ENCODE assay signal across 10 mouse cellular contexts in genomic region chr16:23497440-23497839, GRCm38 (mm10). TPM values are rescaled to one million over a fixed set of nuclear protein-coding genes. Genes with fewer than 3 reads are reported as not detected.
A peak's percentile ranks its signal among the peaks of the same experiment; 100 is the strongest.
DNase-seq lines count a peak whose midpoint lies in the region; ATAC-seq and TF ChIP-seq lines count a peak whose summit lies in the region.
"Had no signal": no experiment of that assay in that cellular context is flagged by ENCODE, and none has a peak within 500 bp of the region (broad histone marks: within the 10 kb centered on the region; RNA-seq: fewer than 3 reads in every experiment).

No protein-coding gene starts in this region.

- WGBS in hindbrain, embryonic 11.5 days = 7% methylated on average over 3 of the region's 3 CpGs
- WGBS in hindbrain, embryonic 16.5 days = 11% methylated on average over 3 of the region's 3 CpGs
- WGBS in heart, embryonic 13.5 days = 9% methylated on average over 3 of the region's 3 CpGs
- WGBS in lung, embryonic 14.5 days = 2% methylated on average over 3 of the region's 3 CpGs

- intact Hi-C loops in left cerebral cortex, postnatal 10 days (cut with DNase I) = no loop called here

- CTCF ChIA-PET in Patski (lab: Charles Lee) = interaction anchor here (1.0 to 6.2 kb wide), 5 partner anchors 16 to 41 kb away, joined by 3 to 34 read pairs (median 3); partner anchors contain the start of gene Rtp4

- H3K27ac ChIP-seq in hindbrain, embryonic 11.5 days (ENCODE audit: low read depth, low read length) = no peak overlapping the region
- no peak overlapping the region for H3K27ac ChIP-seq in hindbrain, embryonic 16.5 days (ENCODE audit: low read depth, low read length)
- H3K27ac ChIP-seq in heart, embryonic 13.5 days (replicated peaks) = peak overlapping the region; percentile 86
- 0 out of 2 replicates have a peak overlapping the region, but pooled peaks have one; percentile 47 for H3K27ac ChIP-seq in lung, embryonic 14.5 days (ENCODE audit: low read depth)
- H3K27ac ChIP-seq: macrophage had no signal

- peaks cover 4% of the 10 kb centered on the region for H3K4me1 ChIP-seq in hindbrain, embryonic 11.5 days (replicated peaks; ENCODE audit: control insufficient read depth, insufficient read depth, low read length)
- H3K4me1 ChIP-seq in hindbrain, embryonic 16.5 days (ENCODE audit: control insufficient read depth, insufficient read depth, low read depth, low read length) = no peaks in the 10 kb centered on the region
- H3K4me1 ChIP-seq in heart, embryonic 13.5 days = peaks cover 62% of the 10 kb centered on the region
- H3K4me1 ChIP-seq in lung, embryonic 14.5 days (ENCODE audit: insufficient read depth) = peaks cover 12% of the 10 kb centered on the region

- H3K9ac ChIP-seq in hindbrain, embryonic 11.5 days (ENCODE audit: low read depth, low read length) = no peak overlapping the region
- no peak overlapping the region for H3K9ac ChIP-seq in hindbrain, embryonic 16.5 days (ENCODE audit: low read depth, low read length)
- no peak overlapping the region for H3K9ac ChIP-seq in heart, embryonic 13.5 days
- no peak overlapping the region for H3K9ac ChIP-seq in lung, embryonic 14.5 days

- no peak overlapping the region for H3K4me2 ChIP-seq in hindbrain, embryonic 11.5 days (replicated peaks; ENCODE audit: low read depth, low read length)
- H3K4me2 ChIP-seq in hindbrain, embryonic 16.5 days (ENCODE audit: low read length) = no peak overlapping the region
- peak overlapping the region; percentile 59; the same call in 1 of the 2 replicates for H3K4me2 ChIP-seq in heart, embryonic 13.5 days
- H3K4me2 ChIP-seq in lung, embryonic 14.5 days = no peak overlapping the region

- H3K9me3 ChIP-seq in hindbrain, embryonic 11.5 days (ENCODE audit: control insufficient read depth, low read length) = no peaks in the 10 kb centered on the region
- no peaks in the 10 kb centered on the region for H3K9me3 ChIP-seq in hindbrain, embryonic 16.5 days (ENCODE audit: control insufficient read depth, low read length)
- H3K9me3 ChIP-seq in heart, embryonic 13.5 days = no peaks in the 10 kb centered on the region
- H3K9me3 ChIP-seq in lung, embryonic 14.5 days (ENCODE audit: low read depth, low read length) = no peaks in the 10 kb centered on the region

- DNase-seq in hindbrain, embryonic 11.5 days (ENCODE audit: low spot score) = peak; percentile 47
- peak; percentile 83 for DNase-seq in Patski (ENCODE audit: low read depth, low spot score)
- peak; percentile 90 for DNase-seq in lung, embryonic 14.5 days
- no peak for DNase-seq in thymus, postnatal 0 days (ENCODE audit: low spot score)
- no peak for DNase-seq in left cerebral cortex, postnatal 10 days (ENCODE audit: extremely low spot score in 1 of 2, low spot score in 2 of 2)
- no peak for DNase-seq in adrenal gland, adult 8-10 months

- in situ Hi-C loops in Patski (cut with MboI; ENCODE audit: low pct_unique_long_range_greater_than_20kb) = no loop called here

- POLR2A ChIA-PET in Patski (lab: Charles Lee) = interaction anchor here (1.4 to 1.6 kb wide), 4 partner anchors 21 to 41 kb away, joined by 3 to 5 read pairs (median 4); partner anchors contain the start of gene Rtp4

- H3K36me3 ChIP-seq in hindbrain, embryonic 11.5 days (ENCODE audit: control insufficient read depth, insufficient read depth, low read length) = no peaks in the 10 kb centered on the region
- H3K36me3 ChIP-seq in hindbrain, embryonic 16.5 days (ENCODE audit: control insufficient read depth, insufficient read depth, low read length) = no peaks in the 10 kb centered on the region
- H3K36me3 ChIP-seq in heart, embryonic 13.5 days = no peaks in the 10 kb centered on the region
- H3K36me3 ChIP-seq in lung, embryonic 14.5 days (ENCODE audit: insufficient read depth) = no peaks in the 10 kb centered on the region

- H3K4me3 ChIP-seq in hindbrain, embryonic 11.5 days (ENCODE audit: low read depth, low read length) = no peak overlapping the region
- H3K4me3 ChIP-seq in hindbrain, embryonic 16.5 days (ENCODE audit: low read length) = no peak overlapping the region
- no peak overlapping the region for H3K4me3 ChIP-seq in heart, embryonic 13.5 days
- H3K4me3 ChIP-seq in lung, embryonic 14.5 days (ENCODE audit: low read depth, low read length) = no peak overlapping the region

- TF ChIP-seq CTCF in Patski (IDR thresholded peaks at IDR 0.05) = no peak
- no peak for TF ChIP-seq CTCF in lung, embryonic 14.5 days (IDR thresholded peaks at IDR 0.05; ENCODE audit: low read depth)

- ATAC-seq in hindbrain, embryonic 11.5 days (ENCODE audit: low FRiP score) = peak; percentile 80
- no peak for ATAC-seq in hindbrain, embryonic 16.5 days
- ATAC-seq in Patski = peak; percentile 95
- ATAC-seq in heart, embryonic 13.5 days (ENCODE audit: extremely low read depth, insufficient number of reproducible peaks, low FRiP score, low TSS enrichment) = no peak
- peak; percentile 93 for ATAC-seq in lung, embryonic 14.5 days (ENCODE audit: insufficient read depth)

- H3K27me3 ChIP-seq in hindbrain, embryonic 11.5 days (ENCODE audit: control insufficient read depth, insufficient read depth, low read length) = no peaks in the 10 kb centered on the region
- H3K27me3 ChIP-seq in hindbrain, embryonic 16.5 days (replicated peaks; ENCODE audit: control insufficient read depth, insufficient read depth, low read length) = no peaks in the 10 kb centered on the region
- no peaks in the 10 kb centered on the region for H3K27me3 ChIP-seq in Patski
- peaks cover 27% of the 10 kb centered on the region for H3K27me3 ChIP-seq in heart, embryonic 13.5 days (replicated peaks)
- H3K27me3 ChIP-seq in lung, embryonic 14.5 days (ENCODE audit: insufficient read depth, low read length) = no peaks in the 10 kb centered on the region

RNA-seq across cellular contexts. Expression of gene Rtp4, which starts 22.7 kb away (rescaled TPM):
- polyA plus RNA-seq in hindbrain, embryonic 11.5 days (2014; fragmentation: Nextera tagmentation; extraction: Ambion mirVana) = 2.7 and 3.1 TPM in 2 replicates
- 4.0 and 4.3 TPM in 2 replicates for polyA plus RNA-seq in hindbrain, embryonic 16.5 days (2015; fragmentation: Nextera tagmentation; extraction: Ambion mirVana)
- 5.0 TPM for polyA plus RNA-seq in Patski (2021)
- polyA plus RNA-seq in heart, embryonic 13.5 days (2015; fragmentation: Nextera tagmentation; extraction: Ambion mirVana) = 9.3 and 9.5 TPM in 2 replicates
- 3.9 and 4.8 TPM in 2 replicates for polyA plus RNA-seq in lung, embryonic 14.5 days (2014; fragmentation: Nextera tagmentation; extraction: Ambion mirVana)
- 69.8 and 76.3 TPM in 2 replicates for polyA plus RNA-seq in thymus, postnatal 0 days (2015; fragmentation: Nextera tagmentation; extraction: Ambion mirVana)
- total RNA-seq in left cerebral cortex, postnatal 10 days (2021) = 1 to 10 TPM in 1 of 2 experiments, not detected in 1; 1.7 TPM
- total RNA-seq in adrenal gland, adult 8-10 months (2022) = 10 to 100 TPM in 2 of 4 experiments, 1 to 10 TPM in 2; 8.4 to 11.8 (median 9.9) TPM

RNA-seq across cellular contexts. Expression of gene Masp1, which starts 23.2 kb away (rescaled TPM):
- polyA plus RNA-seq in hindbrain, embryonic 11.5 days (2014; fragmentation: Nextera tagmentation; extraction: Ambion mirVana) = 21.6 and 24.4 TPM in 2 replicates
- polyA plus RNA-seq in hindbrain, embryonic 16.5 days (2015; fragmentation: Nextera tagmentation; extraction: Ambion mirVana) = 28.0 and 29.9 TPM in 2 replicates
- polyA plus RNA-seq in Patski (2021) = 81.4 TPM
- polyA plus RNA-seq in heart, embryonic 13.5 days (2015; fragmentation: Nextera tagmentation; extraction: Ambion mirVana) = 10.4 and 13.3 TPM in 2 replicates
- polyA plus RNA-seq in lung, embryonic 14.5 days (2014; fragmentation: Nextera tagmentation; extraction: Ambion mirVana) = 2.4 and 2.5 TPM in 2 replicates
- polyA plus RNA-seq in thymus, postnatal 0 days (2015; fragmentation: Nextera tagmentation; extraction: Ambion mirVana) = 0.17 and 0.26 TPM in 2 replicates
- total RNA-seq in left cerebral cortex, postnatal 10 days (2021) = 10 to 100 TPM; 19.8 to 20.9 TPM
- total RNA-seq in adrenal gland, adult 8-10 months (2022) = 100 to 1,000 TPM in 2 of 4 experiments, 10 to 100 TPM in 1, 1 to 10 TPM in 1; 5.1 to 115 (median 61.8) TPM
- total RNA-seq: granulocyte monocyte progenitor cell, adult 5-6 weeks had no signal

Comparison
In these comparisons a context has a peak if more than half of its experiments do, and no peak if none do; other contexts are left out.
1. ATAC-seq: peak in hindbrain, embryonic 11.5 days (single experiment), Patski (single experiment) and lung, embryonic 14.5 days (single experiment); none in hindbrain, embryonic 16.5 days (single experiment) and heart, embryonic 13.5 days (single experiment).
2. DNase-seq: peak in hindbrain, embryonic 11.5 days (single experiment), Patski (single experiment) and lung, embryonic 14.5 days (single experiment); none in thymus, postnatal 0 days (single experiment), left cerebral cortex, postnatal 10 days (0 of 2) and adrenal gland, adult 8-10 months (single experiment).
3. H3K27ac ChIP-seq: peak in heart, embryonic 13.5 days (single experiment) and lung, embryonic 14.5 days (single experiment); none in hindbrain, embryonic 11.5 days (single experiment) and hindbrain, embryonic 16.5 days (single experiment).